Mouse (Mus musculus) forebrain, postnatal 0 days (tissue): ENCODE data around the gene Sun2. TPM values are rescaled to one million over a fixed set of nuclear protein-coding genes. Genes with fewer than 3 reads are reported as not detected.

Experiments used
- ATAC-seq: fragments of 200-750 bp; cut with Nextera tagmentation; 2 replicates; pipeline ENCODE4 v1.8.0; 2017; ENCODE audit warnings: mild to moderate bottlenecking, moderate library complexity
- DNase-seq: peaks from one replicate; pipeline ENCODE4 v3.0.0-alpha.2; 2015
- H3K27ac ChIP-seq: fragments of 300-500 bp; sonication (generic); 2 replicates; pipeline ENCODE4 v1.5.1; 2014; ENCODE audit warnings: low read depth, mild to moderate bottlenecking, antibody characterized with exemption, low read length, moderate library complexity, mixed read lengths
- H3K27me3 ChIP-seq: fragments of 300-500 bp; sonication (generic); 2 replicates; pipeline ENCODE4 v1.6.1; 2014; ENCODE audit warnings: mild to moderate bottlenecking, low read length, mixed read lengths; ENCODE audit not compliant: insufficient read depth
- H3K36me3 ChIP-seq: fragments of 300-500 bp; sonication (generic); 2 replicates; pipeline ENCODE4 v1.6.1; 2014; ENCODE audit warnings: mild to moderate bottlenecking, moderate library complexity; ENCODE audit not compliant: insufficient read depth
- H3K4me1 ChIP-seq: fragments of 300-500 bp; sonication (generic); 2 replicates; pipeline ENCODE4 v1.6.1; 2014; ENCODE audit warnings: antibody characterized with exemption; ENCODE audit not compliant: insufficient read depth
- H3K4me2 ChIP-seq: fragments of 300-500 bp; sonication (generic); 2 replicates; pipeline ENCODE4 v1.6.1; 2014; ENCODE audit warnings: low read depth, mild to moderate bottlenecking, moderate library complexity
- H3K4me3 ChIP-seq: fragments of 300-500 bp; sonication (generic); 2 replicates; pipeline ENCODE4 v1.5.1; 2014; ENCODE audit warnings: low read depth, low read length, mixed read lengths
- H3K9ac ChIP-seq: fragments of 300-500 bp; sonication (generic); 2 replicates; pipeline ENCODE4 v1.6.1; 2014; ENCODE audit warnings: mild to moderate bottlenecking
- H3K9me3 ChIP-seq: fragments of 300-500 bp; sonication (generic); 2 replicates; pipeline ENCODE4 v1.6.1; 2016; ENCODE audit warnings: low read length
- CTCF ChIP-seq: sonication (generic); IDR thresholded peaks from 2 replicates; pipeline ENCODE4 v1.5.1; 2016; ENCODE audit warnings: antibody characterized with exemption, control low read depth, low read depth
- WGBS: fragments of 180-500 bp; shearing (Covaris S2); extraction: QIAGEN DNeasy Blood & Tissue Kit; methylation state at CpG from one replicate; pipeline ENCODE4 v1.1.7; 2014; 5-methylcytosine and 5-hydroxymethylcytosine counted together
- polyA plus RNA-seq: library from polyadenylated mRNA; unstranded; fragments of >200 nt; fragmentation: Nextera tagmentation; extraction: Ambion mirVana; gene quantifications from 2 replicates; pipeline ENCODE4 v1.2.1, GENCODE M21; 2015
- total RNA-seq: library from RNA; depleted of rRNA; stranded (reverse); fragments of >200 nt; gene quantifications from 2 replicates; pipeline ENCODE4 v1.2.3, GENCODE M21; 2014

The Sun2 gene
- total and polyA plus RNA-seq, 2 experiments from 2014 or later = 3.7 to 56.4 TPM

- Histone ChIP-seq H3K36me3 (no peaks in the 10 kb centered on the region), H3K9ac (no peak overlapping the region), H3K4me2 (no peak overlapping the region), H3K4me1 (peaks cover 10% of the 10 kb centered on the region; the same call in 1 of the 2 replicates), H3K27me3 (no peaks in the 10 kb centered on the region), H3K4me3 (no peak overlapping the region), H3K27ac (no peak overlapping the region), H3K9me3 (no peaks in the 10 kb centered on the region)
- ATAC-seq = no peak
- no peak for TF ChIP-seq CTCF
- DNase-seq = no peak
- WGBS = 95% methylated on average over 4 of the region's 4 CpGs
Observed at GRCm38 (mm10) chr15:79694512-79694911, 47.8 kb downstream of the Sun2 start.

GRCm38 (mm10) chr15:79693740-79694139 is 48.6 kb downstream of the Sun2 start:
- TF ChIP-seq CTCF = no peak
- no peak overlapping the region for H3K9ac ChIP-seq
- no peaks in the 10 kb centered on the region for H3K9me3 ChIP-seq
- H3K27ac ChIP-seq = no peak overlapping the region
- ATAC-seq (no peak), DNase-seq (no peak)
- WGBS = 89% methylated on average over 11 of the region's 11 CpGs
- peaks cover 10% of the 10 kb centered on the region; the same call in 1 of the 2 replicates for H3K4me1 ChIP-seq
- no peak overlapping the region for H3K4me2 ChIP-seq
- H3K4me3 ChIP-seq = no peak overlapping the region
- H3K36me3 ChIP-seq = no peaks in the 10 kb centered on the region
- no peaks in the 10 kb centered on the region for H3K27me3 ChIP-seq

- Histone ChIP-seq H3K4me1 (peaks cover 10% of the 10 kb centered on the region; the same call in 1 of the 2 replicates), H3K36me3 (no peaks in the 10 kb centered on the region), H3K4me2 (no peak overlapping the region), H3K4me3 (no peak overlapping the region), H3K27ac (no peak overlapping the region), H3K9ac (no peak overlapping the region), H3K27me3 (no peaks in the 10 kb centered on the region), H3K9me3 (no peaks in the 10 kb centered on the region)
- TF ChIP-seq CTCF = no peak
- WGBS = 69% methylated on average over 5 of the region's 5 CpGs
- no peak for DNase-seq
- no peak for ATAC-seq
Observed at GRCm38 (mm10) chr15:79692334-79692733, 50.0 kb downstream of the Sun2 start.

GRCm38 (mm10) chr15:79691023-79691508 is 51.3 kb downstream of the Sun2 start:
- H3K9ac ChIP-seq = peak overlapping the region; percentile 84
- TF ChIP-seq CTCF = no peak
- peak overlapping the region; percentile 89 for H3K27ac ChIP-seq
- WGBS = under 1% methylated on average over 44 of the region's 53 CpGs
- peaks cover 15% of the 10 kb centered on the region; the same call in 1 of the 2 replicates for H3K4me1 ChIP-seq
- H3K27me3 ChIP-seq = no peaks in the 10 kb centered on the region
- DNase-seq = no peak
- no peak; the same call in 1 of the 2 replicates for ATAC-seq
- no peaks in the 10 kb centered on the region for H3K36me3 ChIP-seq
- peak overlapping the region; percentile 91 for H3K4me3 ChIP-seq
- peak overlapping the region; percentile 98 for H3K4me2 ChIP-seq
- no peaks in the 10 kb centered on the region for H3K9me3 ChIP-seq

GRCm38 (mm10) chr15:79690426-79691022 is 51.8 kb downstream of the Sun2 start, which contains the start of gene Gtpbp1:
TSS of gene Gtpbp1 (plus strand) at chr15:79690845.
- under 1% methylated on average over 45 of the region's 45 CpGs for WGBS
- H3K9me3 ChIP-seq = no peaks in the 10 kb centered on the region
- DNase-seq (peak; percentile 99), ATAC-seq (peak; percentile 97)
- H3K27ac ChIP-seq = peak within 1 kb of the TSS; percentile 89
- H3K27me3 ChIP-seq = no peaks in the 10 kb centered on the region
- no peak for TF ChIP-seq CTCF
- H3K4me2 ChIP-seq = peak within 1 kb of the TSS; percentile 98
- peak within 1 kb of the TSS; percentile 84 for H3K9ac ChIP-seq
- H3K4me3 ChIP-seq = peak within 1 kb of the TSS; percentile 91
- no peaks in the 10 kb centered on the region for H3K36me3 ChIP-seq
- peaks cover 20% of the 10 kb centered on the region for H3K4me1 ChIP-seq

GRCm38 (mm10) chr15:79689662-79690425 is 52.5 kb downstream of the Sun2 start:
- H3K4me3 ChIP-seq = peak overlapping the region; percentile 91
- TF ChIP-seq CTCF = no peak
- DNase-seq = no peak
- no peaks in the 10 kb centered on the region for H3K36me3 ChIP-seq
- H3K27me3 ChIP-seq = no peaks in the 10 kb centered on the region
- ATAC-seq = no peak
- H3K9me3 ChIP-seq = no peaks in the 10 kb centered on the region
- no peak overlapping the region for H3K27ac ChIP-seq
- peaks cover 27% of the 10 kb centered on the region for H3K4me1 ChIP-seq
- peak overlapping the region; percentile 69 for H3K4me2 ChIP-seq
- 14% methylated on average over 24 of the region's 24 CpGs for WGBS
- no peak overlapping the region for H3K9ac ChIP-seq
